Mouse (Mus musculus) C2C12 (cell line): ENCODE results near the gene Hs6st3. TPM values are rescaled to one million over a fixed set of nuclear protein-coding genes. Genes with fewer than 3 reads are reported as not detected.

Experiments used
- H3K27me3 ChIP-seq: one replicate; pipeline ENCODE4 v1.6.1; 2011; ENCODE audit not compliant: control insufficient read depth, insufficient read depth, insufficient read length
- H3K36me3 ChIP-seq: one replicate; pipeline ENCODE4 v1.6.1; 2011; ENCODE audit not compliant: control insufficient read depth, insufficient read depth
- H3K4me3 ChIP-seq: one replicate; pipeline ENCODE4 v1.5.1; 2011; ENCODE audit warnings: mild to moderate bottlenecking, control low read depth; ENCODE audit not compliant: poor library complexity, insufficient read depth, severe bottlenecking
- H3K79me2 ChIP-seq: one replicate; pipeline ENCODE4 v1.6.1; 2011; ENCODE audit not compliant: control insufficient read depth, insufficient read depth
- H3K79me3 ChIP-seq: one replicate; pipeline ENCODE4 v1.6.1; 2011; ENCODE audit warnings: low read depth, control low read depth
- H3ac ChIP-seq: one replicate; pipeline ENCODE3; 2011; ENCODE audit warnings: low read depth; ENCODE audit not compliant: control insufficient read depth, insufficient read length
- CEBPB ChIP-seq: IDR thresholded peaks from one replicate; pipeline ENCODE4 v1.6.1; 2011; ENCODE audit warnings: low read depth, mild to moderate bottlenecking, control low read depth, moderate library complexity
- CTCF ChIP-seq: IDR thresholded peaks from one replicate; pipeline ENCODE4 v1.5.1; 2011; ENCODE audit not compliant: control insufficient read depth, insufficient read depth, insufficient read length
- FOSL1 ChIP-seq: IDR thresholded peaks from one replicate; pipeline ENCODE4 v1.8.0; 2011; ENCODE audit warnings: mild to moderate bottlenecking, low read length; ENCODE audit not compliant: poor library complexity, insufficient read depth, severe bottlenecking
- MAX ChIP-seq: IDR thresholded peaks from one replicate; pipeline ENCODE4 v1.6.1; 2011; ENCODE audit warnings: mild to moderate bottlenecking, control low read depth
- MYOD1 ChIP-seq: IDR thresholded peaks from one replicate; pipeline ENCODE4 v1.6.1; 2011; ENCODE audit warnings: low read depth; ENCODE audit not compliant: control insufficient read depth, insufficient read length
- MYOG ChIP-seq: IDR thresholded peaks from one replicate; pipeline ENCODE4 v1.6.1; 2011; ENCODE audit not compliant: control insufficient read depth, insufficient read length; ENCODE audit errors: extremely low read depth
- USF1 ChIP-seq: IDR thresholded peaks from one replicate; pipeline ENCODE4 v1.6.1; 2011; ENCODE audit warnings: low read depth, mild to moderate bottlenecking, control low read depth, moderate library complexity
- polyA plus RNA-seq: library from polyadenylated mRNA; unstranded; fragments of >200 nt; fragmentation: generic; extraction: Trizol; gene quantifications from one replicate; pipeline ENCODE4 v1.2.1, GENCODE M21; 2012; ENCODE audit warnings: missing spikeins

The Hs6st3 gene
- polyA plus RNA-seq, 1 experiment = not detected

- H3K36me3 ChIP-seq = no peaks in the 10 kb centered on the region
- H3ac ChIP-seq = no peak overlapping the region
- no peaks in the 10 kb centered on the region for H3K27me3 ChIP-seq
- no peaks in the 10 kb centered on the region for H3K79me2 ChIP-seq
- no peak overlapping the region for H3K4me3 ChIP-seq
- no peak for TF ChIP-seq MYOG
- TF ChIP-seq MAX = no peak
- TF ChIP-seq USF1 = no peak
- TF ChIP-seq MYOD1 = no peak
- no peak for TF ChIP-seq CEBPB
- TF ChIP-seq FOSL1 = no peak
- TF ChIP-seq CTCF = no peak
- H3K79me3 ChIP-seq = no peaks in the 10 kb centered on the region
These were observed 593.4 kb downstream of the Hs6st3 start for GRCm38 (mm10) chr14:119731436-119732080.

DNA sequence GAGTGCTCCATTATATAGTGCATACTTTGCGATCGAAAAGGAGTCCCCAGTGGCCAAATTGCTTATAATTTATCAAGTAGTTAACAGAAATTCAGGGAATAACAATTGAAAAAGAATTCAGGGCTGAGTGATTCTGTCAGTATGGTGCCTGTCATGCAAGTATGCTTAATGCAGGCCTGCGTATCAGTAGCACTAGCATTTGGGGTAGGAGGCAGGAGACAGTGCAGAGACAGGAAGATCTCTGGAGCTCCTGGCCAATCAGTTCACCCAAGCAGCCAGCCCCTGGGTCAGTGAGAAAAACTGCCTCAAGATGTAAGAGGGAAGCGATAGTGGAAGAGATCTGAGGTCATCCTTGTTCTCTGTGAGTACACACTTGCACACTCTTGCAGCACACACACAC lies 594.1 kb downstream of the Hs6st3 start:
- Histone ChIP-seq H3K36me3 (no peaks in the 10 kb centered on the region), H3K27me3 (no peaks in the 10 kb centered on the region), H3K79me2 (no peaks in the 10 kb centered on the region), H3K79me3 (no peaks in the 10 kb centered on the region), H3K4me3 (no peak overlapping the region), H3ac (no peak overlapping the region)
- TF ChIP-seq MYOG = no peak
- TF ChIP-seq MAX = no peak
- no peak for TF ChIP-seq CTCF
- TF ChIP-seq FOSL1 = no peak
- TF ChIP-seq CEBPB = no peak
- no peak for TF ChIP-seq MYOD1
- TF ChIP-seq USF1 = no peak

- Histone ChIP-seq H3K79me2 (no peaks in the 10 kb centered on the region), H3K79me3 (no peaks in the 10 kb centered on the region), H3K36me3 (no peaks in the 10 kb centered on the region), H3K4me3 (no peak overlapping the region), H3K27me3 (no peaks in the 10 kb centered on the region), H3ac (no peak overlapping the region)
- TF ChIP-seq FOSL1 = no peak
- TF ChIP-seq CEBPB = no peak
- TF ChIP-seq MYOG = no peak
- TF ChIP-seq CTCF = no peak
- TF ChIP-seq USF1 = no peak
- TF ChIP-seq MYOD1 = no peak
- TF ChIP-seq MAX = no peak
These were observed 599.3 kb downstream of the Hs6st3 start for GRCm38 (mm10) chr14:119737408-119737961.

- no peaks in the 10 kb centered on the region for H3K79me3 ChIP-seq
- no peaks in the 10 kb centered on the region for H3K27me3 ChIP-seq
- no peaks in the 10 kb centered on the region for H3K36me3 ChIP-seq
- no peak overlapping the region for H3K4me3 ChIP-seq
- TF ChIP-seq MAX (no peak), CEBPB (no peak), FOSL1 (no peak), USF1 (no peak), CTCF (no peak), MYOD1 (no peak), MYOG (no peak)
- no peaks in the 10 kb centered on the region for H3K79me2 ChIP-seq
- no peak overlapping the region for H3ac ChIP-seq
These were observed 603.6 kb downstream of the Hs6st3 start for GRCm38 (mm10) chr14:119741791-119742190.

DNA sequence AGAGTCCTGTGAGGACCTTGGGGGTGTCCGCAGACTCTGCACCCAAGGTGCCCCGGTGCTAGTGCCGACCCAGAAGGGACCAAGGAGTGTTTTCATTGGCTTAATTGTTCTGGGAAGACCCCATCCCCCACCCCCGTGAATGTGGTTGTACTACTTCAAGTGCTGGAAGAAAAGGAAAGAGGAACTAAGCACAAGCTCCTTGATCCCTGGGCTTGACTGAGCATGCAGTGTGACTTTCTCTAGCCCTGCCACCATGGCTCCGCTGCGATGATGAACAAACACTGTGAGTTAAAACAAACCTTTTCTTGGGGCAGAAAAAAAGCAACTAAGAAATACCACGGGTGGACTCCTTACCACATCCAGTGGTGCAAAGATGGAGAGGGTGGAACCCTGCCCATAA lies 623.2 kb downstream of the Hs6st3 start:
- Histone ChIP-seq H3K27me3 (no peaks in the 10 kb centered on the region), H3K79me2 (no peaks in the 10 kb centered on the region), H3K4me3 (no peak overlapping the region), H3K36me3 (no peaks in the 10 kb centered on the region), H3ac (no peak overlapping the region), H3K79me3 (no peaks in the 10 kb centered on the region)
- TF ChIP-seq FOSL1 (no peak), USF1 (no peak), MYOD1 (no peak), MAX (no peak), MYOG (no peak), CTCF (no peak)

DNA sequence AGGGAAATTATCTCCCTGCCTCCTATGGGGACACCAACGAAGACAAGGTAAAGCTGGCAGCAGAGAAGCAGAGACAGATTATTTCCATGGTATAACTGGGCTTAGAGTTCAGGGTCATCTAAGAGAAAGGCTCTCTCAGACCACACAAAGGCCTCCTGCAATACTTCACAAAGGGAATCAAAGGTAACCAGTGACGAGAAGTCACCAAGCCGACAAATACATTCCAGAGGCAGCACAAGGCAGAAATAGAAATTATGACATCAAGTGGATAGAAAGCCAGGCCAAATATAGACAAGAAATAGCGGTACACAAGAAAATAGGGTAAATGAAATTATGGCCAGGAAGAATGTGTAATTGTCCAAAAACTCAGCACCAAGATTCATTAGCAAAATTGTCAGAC lies 633.9 kb downstream of the Hs6st3 start:
- TF ChIP-seq CEBPB = no peak
- Histone ChIP-seq H3K79me3 (no peaks in the 10 kb centered on the region), H3ac (no peak overlapping the region), H3K27me3 (no peaks in the 10 kb centered on the region), H3K4me3 (no peak overlapping the region), H3K79me2 (no peaks in the 10 kb centered on the region), H3K36me3 (no peaks in the 10 kb centered on the region)
